Mouse (Mus musculus): ENCODE results near the gene Plppr1. TPM values are rescaled to one million over a fixed set of nuclear protein-coding genes. Genes with fewer than 3 reads are reported as not detected.

The Plppr1 gene
- polyA plus RNA-seq, 1 experiment from 2014 or later = 60.2 TPM

DNA sequence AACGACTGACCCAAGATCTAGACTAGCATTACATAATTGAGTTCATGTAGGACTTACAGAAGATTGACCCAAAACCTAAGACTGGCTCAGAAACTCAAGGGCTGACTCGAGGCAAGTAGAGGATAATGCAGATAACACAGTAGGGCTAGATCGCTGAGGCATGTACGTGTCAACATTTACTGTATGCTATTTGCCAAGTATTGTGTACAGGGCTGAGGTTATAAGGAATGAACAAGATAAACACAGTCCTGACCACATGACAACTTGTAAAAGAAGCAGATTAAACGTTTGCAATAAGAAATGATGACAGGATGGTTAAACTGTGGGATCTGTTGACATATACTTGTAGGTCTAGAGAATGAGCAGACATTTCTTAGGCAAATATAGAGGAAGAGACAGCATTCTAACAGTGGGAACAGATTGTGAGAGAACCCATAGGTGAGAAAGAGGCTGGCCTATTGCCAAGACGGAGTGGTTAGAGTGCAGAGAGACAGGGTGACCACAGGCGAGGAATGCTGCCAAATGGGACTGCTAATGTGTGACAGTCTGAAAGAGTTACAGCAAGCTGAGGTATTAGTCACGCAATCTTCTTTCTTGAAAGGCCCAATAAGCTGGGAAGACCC, 138.2 kb downstream of the Plppr1 start:
- no peak overlapping the region for H3K4me2 ChIP-seq (ENCODE audit: low read length)
- ATAC-seq = peak; percentile 49; the same call in 1 of the 2 replicates
- WGBS = 69% methylated on average over 8 of the region's 8 CpGs
- H3K9me3 ChIP-seq (ENCODE audit: control insufficient read depth, low read length) = no peaks in the 10 kb centered on the region
- no peaks in the 10 kb centered on the region for H3K27me3 ChIP-seq (replicated peaks; ENCODE audit: control insufficient read depth, insufficient read depth, low read length)
- no peak overlapping the region for H3K4me3 ChIP-seq (replicated peaks; ENCODE audit: low read length)
- no peaks in the 10 kb centered on the region for H3K36me3 ChIP-seq (ENCODE audit: control insufficient read depth, insufficient read depth)
- no peaks in the 10 kb centered on the region for H3K4me1 ChIP-seq (replicated peaks; ENCODE audit: control insufficient read depth, insufficient read depth, low read length)
- H3K27ac ChIP-seq (ENCODE audit: low read length) = no peak overlapping the region
- no peak overlapping the region for H3K9ac ChIP-seq (replicated peaks; ENCODE audit: low read depth, low read length)

DNA sequence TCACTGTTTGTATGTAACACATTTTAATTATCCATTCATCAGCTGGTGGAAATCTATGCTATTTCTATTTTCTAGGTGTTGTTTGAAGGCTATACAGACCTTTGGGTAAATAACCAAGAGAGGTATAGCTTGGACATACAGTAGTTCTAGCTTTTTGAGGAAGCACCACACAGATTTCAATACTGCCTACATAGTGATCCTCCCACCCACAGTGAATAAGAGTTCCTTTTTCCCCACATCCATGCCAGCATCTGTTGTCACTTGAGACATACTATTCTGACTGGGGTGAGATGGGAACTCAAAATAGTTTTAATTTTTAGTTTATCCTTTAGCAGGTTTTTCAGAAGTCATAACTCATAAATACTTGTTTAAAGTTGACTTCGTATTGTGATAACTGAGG, 151.4 kb downstream of the Plppr1 start:
- H3K4me3 ChIP-seq (replicated peaks; ENCODE audit: low read length) = no peak overlapping the region
- no peaks in the 10 kb centered on the region for H3K9me3 ChIP-seq (ENCODE audit: control insufficient read depth, low read length)
- H3K4me1 ChIP-seq (replicated peaks; ENCODE audit: control insufficient read depth, insufficient read depth, low read length) = peaks cover 7% of the 10 kb centered on the region
- H3K9ac ChIP-seq (replicated peaks; ENCODE audit: low read depth, low read length) = no peak overlapping the region
- no peak overlapping the region for H3K4me2 ChIP-seq (ENCODE audit: low read length)
- H3K27me3 ChIP-seq (replicated peaks; ENCODE audit: control insufficient read depth, insufficient read depth, low read length) = no peaks in the 10 kb centered on the region
- 100% methylated on average over 1 of the region's 1 CpGs for WGBS
- H3K36me3 ChIP-seq (ENCODE audit: control insufficient read depth, insufficient read depth) = no peaks in the 10 kb centered on the region
- no peak overlapping the region for H3K27ac ChIP-seq (ENCODE audit: low read length)
- no peak for ATAC-seq

DNA sequence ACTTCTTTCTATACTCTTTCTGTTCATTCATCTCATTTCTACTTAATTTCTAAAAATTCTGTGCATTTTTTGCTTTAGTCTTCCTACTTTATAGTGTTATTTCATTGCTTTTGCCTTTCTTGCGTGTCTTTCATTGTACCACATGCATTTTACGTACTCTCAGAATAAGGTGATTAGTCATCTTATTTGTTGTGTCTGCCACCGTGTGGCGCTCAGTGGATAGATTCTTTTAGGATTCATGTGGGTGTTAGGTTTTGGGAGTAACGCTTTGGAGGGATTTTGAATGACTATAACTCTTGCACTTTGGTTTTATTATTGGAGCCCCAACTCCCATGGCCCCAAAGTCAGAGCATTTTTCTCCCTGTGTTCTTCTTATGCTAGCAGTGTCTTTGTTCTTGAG, 152.5 kb downstream of the Plppr1 start:
- Histone ChIP-seq H3K9ac (replicated peaks; ENCODE audit: low read depth, low read length) (no peak overlapping the region), H3K36me3 (ENCODE audit: control insufficient read depth, insufficient read depth) (no peaks in the 10 kb centered on the region), H3K4me3 (replicated peaks; ENCODE audit: low read length) (no peak overlapping the region), H3K27ac (ENCODE audit: low read length) (no peak overlapping the region), H3K4me2 (ENCODE audit: low read length) (no peak overlapping the region), H3K9me3 (ENCODE audit: control insufficient read depth, low read length) (no peaks in the 10 kb centered on the region), H3K27me3 (replicated peaks; ENCODE audit: control insufficient read depth, insufficient read depth, low read length) (no peaks in the 10 kb centered on the region), H3K4me1 (replicated peaks; ENCODE audit: control insufficient read depth, insufficient read depth, low read length) (peaks cover 7% of the 10 kb centered on the region)
- ATAC-seq = no peak
- 71% methylated on average over 5 of the region's 5 CpGs for WGBS

DNA sequence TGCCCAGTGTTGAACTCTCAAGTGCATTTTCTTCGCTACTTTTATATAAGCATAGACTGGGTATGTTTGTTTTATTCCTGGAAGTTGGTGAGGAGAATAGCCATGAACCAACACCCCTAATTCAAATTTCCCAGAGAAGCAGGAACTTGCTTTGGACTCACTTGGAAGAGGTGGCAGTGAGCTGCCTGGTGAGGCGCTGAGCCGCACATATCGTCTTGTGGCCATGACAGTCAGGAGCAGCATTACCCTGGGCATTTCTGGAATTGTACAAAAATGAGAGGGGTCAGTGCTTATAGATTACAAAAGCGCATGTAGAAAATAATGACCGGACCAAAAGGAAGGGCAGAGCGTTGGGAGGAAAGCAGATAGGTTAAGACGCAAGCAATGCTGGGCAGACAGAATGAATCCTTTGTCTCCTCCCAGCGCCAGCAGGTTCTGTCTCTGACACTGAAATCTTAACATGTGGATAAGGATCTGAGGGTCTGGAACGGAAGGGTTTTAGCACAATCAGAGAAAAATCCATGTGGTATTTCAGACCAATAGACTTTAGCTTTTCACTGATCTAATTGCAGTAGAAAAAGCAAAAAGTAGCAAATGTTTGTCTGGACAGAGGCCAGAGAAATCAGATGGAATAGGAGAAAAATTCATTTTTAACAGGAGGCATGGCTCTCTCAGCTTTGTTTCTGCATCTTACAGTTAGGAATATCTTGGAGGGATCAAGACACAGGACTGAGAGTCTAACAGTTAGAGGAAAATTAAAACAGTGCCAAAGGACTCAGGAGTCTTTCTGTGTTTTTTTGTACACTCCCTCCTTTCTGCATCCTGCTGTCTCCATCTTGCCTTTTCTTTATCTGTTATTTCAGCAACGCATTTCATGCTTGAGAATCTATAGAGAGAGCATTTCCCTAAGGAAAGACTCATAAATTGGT, 153.8 kb downstream of the Plppr1 start:
- no peak overlapping the region for H3K4me3 ChIP-seq (replicated peaks; ENCODE audit: low read length)
- 66% methylated on average over 11 of the region's 11 CpGs for WGBS
- H3K27me3 ChIP-seq (replicated peaks; ENCODE audit: control insufficient read depth, insufficient read depth, low read length) = no peaks in the 10 kb centered on the region
- H3K27ac ChIP-seq (ENCODE audit: low read length) = peak overlapping the region; percentile 89
- H3K4me1 ChIP-seq (replicated peaks; ENCODE audit: control insufficient read depth, insufficient read depth, low read length) = peaks cover 7% of the 10 kb centered on the region
- H3K4me2 ChIP-seq (ENCODE audit: low read length) = 0 out of 2 replicates have a peak overlapping the region, but pooled peaks have one; percentile 28
- no peaks in the 10 kb centered on the region for H3K9me3 ChIP-seq (ENCODE audit: control insufficient read depth, low read length)
- no peak overlapping the region for H3K9ac ChIP-seq (replicated peaks; ENCODE audit: low read depth, low read length)
- ATAC-seq = peak; percentile 74
- H3K36me3 ChIP-seq (ENCODE audit: control insufficient read depth, insufficient read depth) = no peaks in the 10 kb centered on the region

DNA sequence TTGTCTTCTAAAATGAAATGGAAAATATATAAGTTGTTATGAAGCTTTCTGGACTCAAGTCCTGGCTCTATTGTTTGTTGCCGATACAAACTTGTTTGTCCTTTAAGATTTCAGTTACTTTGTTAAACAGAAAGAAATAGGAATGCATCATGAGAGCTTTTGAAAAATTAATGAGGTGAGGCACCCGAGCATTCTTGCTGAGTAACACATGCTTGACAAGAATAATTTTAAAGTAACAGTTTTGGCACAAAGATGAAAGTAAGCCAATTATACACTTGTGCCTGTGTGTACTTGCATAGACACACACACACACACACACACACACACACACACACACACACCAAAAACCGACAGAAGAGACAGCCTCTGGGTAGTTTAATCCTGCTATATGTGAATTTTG, 155.3 kb downstream of the Plppr1 start:
- ATAC-seq = no peak
- no peak overlapping the region for H3K27ac ChIP-seq (ENCODE audit: low read length)
- no peaks in the 10 kb centered on the region for H3K9me3 ChIP-seq (ENCODE audit: control insufficient read depth, low read length)
- H3K27me3 ChIP-seq (replicated peaks; ENCODE audit: control insufficient read depth, insufficient read depth, low read length) = no peaks in the 10 kb centered on the region
- no peaks in the 10 kb centered on the region for H3K36me3 ChIP-seq (ENCODE audit: control insufficient read depth, insufficient read depth)
- no peak overlapping the region for H3K9ac ChIP-seq (replicated peaks; ENCODE audit: low read depth, low read length)
- WGBS = 26% methylated on average over 3 of the region's 3 CpGs
- H3K4me1 ChIP-seq (replicated peaks; ENCODE audit: control insufficient read depth, insufficient read depth, low read length) = peaks cover 7% of the 10 kb centered on the region
- no peak overlapping the region for H3K4me2 ChIP-seq (ENCODE audit: low read length)
- no peak overlapping the region for H3K4me3 ChIP-seq (replicated peaks; ENCODE audit: low read length)

DNA sequence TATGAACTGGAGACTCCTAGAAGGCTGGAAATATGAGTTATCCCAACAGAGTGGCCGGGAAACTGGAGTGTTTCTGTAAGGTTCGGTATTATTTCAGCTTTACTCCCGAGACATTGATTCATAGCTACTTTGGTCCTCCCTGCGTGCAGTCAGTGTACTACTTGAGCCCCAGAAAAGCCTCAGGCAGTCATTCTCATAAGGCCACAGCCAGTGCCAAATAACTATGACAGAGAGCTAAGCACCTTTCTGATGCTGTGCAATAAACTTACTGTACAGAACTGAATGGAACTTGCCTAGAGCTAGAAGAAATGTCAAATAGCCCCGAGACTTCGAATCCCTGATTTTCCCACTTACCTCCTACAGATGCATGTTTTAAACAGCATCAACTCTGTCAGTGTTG, 164.4 kb downstream of the Plppr1 start:
- H3K36me3 ChIP-seq (ENCODE audit: control insufficient read depth, insufficient read depth) = no peaks in the 10 kb centered on the region
- H3K27me3 ChIP-seq (replicated peaks; ENCODE audit: control insufficient read depth, insufficient read depth, low read length) = no peaks in the 10 kb centered on the region
- no peak overlapping the region for H3K9ac ChIP-seq (replicated peaks; ENCODE audit: low read depth, low read length)
- no peak overlapping the region for H3K27ac ChIP-seq (ENCODE audit: low read length)
- H3K4me1 ChIP-seq (replicated peaks; ENCODE audit: control insufficient read depth, insufficient read depth, low read length) = no peaks in the 10 kb centered on the region
- no peak overlapping the region for H3K4me2 ChIP-seq (ENCODE audit: low read length)
- H3K4me3 ChIP-seq (replicated peaks; ENCODE audit: low read length) = no peak overlapping the region
- WGBS = 80% methylated on average over 6 of the region's 6 CpGs
- H3K9me3 ChIP-seq (ENCODE audit: control insufficient read depth, low read length) = no peaks in the 10 kb centered on the region
- no peak for ATAC-seq

DNA sequence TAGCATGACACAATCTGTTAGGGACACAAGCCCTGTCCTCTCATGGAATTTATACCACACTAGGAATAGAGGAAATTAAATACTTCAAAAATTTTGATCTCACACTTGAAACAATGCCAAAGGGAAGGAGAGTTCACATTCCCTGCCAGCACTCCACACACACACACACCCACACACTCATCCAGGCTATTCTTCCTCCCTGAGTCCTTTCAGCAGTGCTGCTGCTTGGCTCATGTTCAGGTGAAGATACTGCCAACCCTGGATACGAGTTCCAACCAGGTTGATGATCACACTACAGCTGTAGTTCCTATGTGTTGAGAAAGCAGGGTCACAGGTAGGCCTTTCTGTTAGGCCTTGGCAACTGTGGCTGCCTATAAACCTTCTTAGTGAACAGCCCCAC, 165.9 kb downstream of the Plppr1 start:
- Histone ChIP-seq H3K4me3 (replicated peaks; ENCODE audit: low read length) (no peak overlapping the region), H3K36me3 (ENCODE audit: control insufficient read depth, insufficient read depth) (no peaks in the 10 kb centered on the region), H3K9ac (replicated peaks; ENCODE audit: low read depth, low read length) (no peak overlapping the region), H3K4me2 (ENCODE audit: low read length) (no peak overlapping the region), H3K9me3 (ENCODE audit: control insufficient read depth, low read length) (no peaks in the 10 kb centered on the region), H3K27ac (ENCODE audit: low read length) (no peak overlapping the region), H3K27me3 (replicated peaks; ENCODE audit: control insufficient read depth, insufficient read depth, low read length) (no peaks in the 10 kb centered on the region), H3K4me1 (replicated peaks; ENCODE audit: control insufficient read depth, insufficient read depth, low read length) (no peaks in the 10 kb centered on the region)
- no peak for ATAC-seq
- WGBS = 32% methylated on average over 1 of the region's 1 CpGs

DNA sequence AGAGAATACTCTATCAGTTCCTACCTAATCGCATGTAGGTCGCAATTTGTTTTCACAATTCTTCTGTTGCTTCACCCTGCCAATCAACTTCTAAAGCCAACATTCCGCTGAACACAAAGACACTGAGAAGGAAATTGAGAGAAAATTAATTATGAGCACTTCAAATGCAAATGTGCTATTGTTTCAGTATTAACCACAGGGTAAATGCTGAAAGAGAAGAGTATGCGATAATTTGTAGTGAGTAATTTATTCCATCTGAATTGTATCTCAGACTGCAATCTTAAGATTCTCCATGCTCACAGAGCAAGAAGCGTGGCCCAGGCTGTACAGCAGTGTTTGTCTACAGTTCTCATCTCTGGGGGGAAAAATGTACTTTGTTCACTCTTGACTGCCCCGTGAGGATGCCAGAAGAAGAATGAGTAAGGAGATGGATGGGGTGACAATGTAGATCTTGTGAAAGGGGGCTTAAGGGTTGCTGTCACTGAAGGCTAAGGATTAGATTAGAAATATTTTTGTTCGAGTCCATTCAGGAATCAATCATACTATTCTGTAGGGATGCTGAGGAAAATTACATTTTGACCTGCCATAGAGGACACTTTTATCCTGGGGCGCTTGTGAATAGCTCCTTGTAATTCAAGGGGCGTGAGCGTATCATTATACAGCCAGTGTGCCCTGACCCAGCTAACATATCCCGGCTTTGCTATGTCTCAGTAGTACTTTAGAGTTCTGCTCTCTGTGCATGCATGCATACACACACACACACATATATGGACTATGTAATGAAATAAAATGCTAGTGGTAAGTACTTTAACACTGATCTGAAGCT, 173.3 kb downstream of the Plppr1 start:
- WGBS = 7% methylated on average over 11 of the region's 11 CpGs
- H3K4me2 ChIP-seq (ENCODE audit: low read length) = no peak overlapping the region
- H3K36me3 ChIP-seq (ENCODE audit: control insufficient read depth, insufficient read depth) = no peaks in the 10 kb centered on the region
- no peaks in the 10 kb centered on the region for H3K9me3 ChIP-seq (ENCODE audit: control insufficient read depth, low read length)
- H3K4me1 ChIP-seq (replicated peaks; ENCODE audit: control insufficient read depth, insufficient read depth, low read length) = peaks cover 3% of the 10 kb centered on the region; the same call in 1 of the 2 replicates
- H3K27ac ChIP-seq (ENCODE audit: low read length) = no peak overlapping the region
- no peak overlapping the region for H3K9ac ChIP-seq (replicated peaks; ENCODE audit: low read depth, low read length)
- H3K4me3 ChIP-seq (replicated peaks; ENCODE audit: low read length) = no peak overlapping the region
- no peaks in the 10 kb centered on the region for H3K27me3 ChIP-seq (replicated peaks; ENCODE audit: control insufficient read depth, insufficient read depth, low read length)
- peak; percentile 62; the same call in 1 of the 2 replicates for ATAC-seq

DNA sequence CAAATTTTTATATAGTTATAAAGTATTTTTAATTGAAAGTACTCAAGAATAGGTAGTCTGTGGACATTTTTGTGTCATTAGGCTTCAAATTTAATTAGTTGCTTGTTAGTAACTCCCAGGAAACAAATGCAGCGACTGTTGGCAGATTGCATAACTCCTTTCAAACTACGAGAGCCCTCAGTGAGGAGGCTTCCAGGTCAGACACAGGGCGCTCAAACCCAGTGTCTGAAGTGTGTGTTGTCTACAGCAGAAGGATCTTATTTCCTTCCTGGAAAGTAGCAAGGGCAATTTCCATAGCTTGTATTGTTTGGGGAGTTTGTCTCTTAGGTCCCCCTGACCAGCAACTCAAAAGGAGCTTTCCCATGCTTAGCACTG, 173.9 kb downstream of the Plppr1 start:
- ATAC-seq = no peak
- WGBS = 15% methylated on average over 3 of the region's 3 CpGs

More for the DNA sequence above, 173.9 kb downstream of the Plppr1 start:
- no peaks in the 10 kb centered on the region for H3K9me3 ChIP-seq (ENCODE audit: control insufficient read depth, low read length)
- H3K9ac ChIP-seq (replicated peaks; ENCODE audit: low read depth, low read length) = no peak overlapping the region
- no peak overlapping the region for H3K4me2 ChIP-seq (ENCODE audit: low read length)
- H3K36me3 ChIP-seq (ENCODE audit: control insufficient read depth, insufficient read depth) = no peaks in the 10 kb centered on the region
- no peaks in the 10 kb centered on the region for H3K27me3 ChIP-seq (replicated peaks; ENCODE audit: control insufficient read depth, insufficient read depth, low read length)
- peaks cover 3% of the 10 kb centered on the region; the same call in 1 of the 2 replicates for H3K4me1 ChIP-seq (replicated peaks; ENCODE audit: control insufficient read depth, insufficient read depth, low read length)
- no peak overlapping the region for H3K4me3 ChIP-seq (replicated peaks; ENCODE audit: low read length)
- H3K27ac ChIP-seq (ENCODE audit: low read length) = no peak overlapping the region
